Mouse (Mus musculus) splenic B cell, adult 2 months (primary cell): ENCODE data around the gene 6430548M08Rik.

ENCODE experiments used
- DNase-seq: peaks from one replicate; pipeline ENCODE4 v3.0.0-alpha.2; 2011; ENCODE audit warnings: low read depth, low spot score
- H3K27me3 ChIP-seq: 2 replicates; pipeline ENCODE4 v1.6.1; 2012; ENCODE audit warnings: mild to moderate bottlenecking, low read length, moderate library complexity, mixed read lengths; ENCODE audit not compliant: control insufficient read depth, poor library complexity, insufficient read depth, severe bottlenecking
- H3K36me3 ChIP-seq: 2 replicates; pipeline ENCODE4 v1.6.1; 2012; ENCODE audit warnings: mild to moderate bottlenecking, low read length, moderate library complexity, mixed read lengths; ENCODE audit not compliant: control insufficient read depth, poor library complexity, insufficient read depth, severe bottlenecking

6430548M08Rik gene

DNA sequence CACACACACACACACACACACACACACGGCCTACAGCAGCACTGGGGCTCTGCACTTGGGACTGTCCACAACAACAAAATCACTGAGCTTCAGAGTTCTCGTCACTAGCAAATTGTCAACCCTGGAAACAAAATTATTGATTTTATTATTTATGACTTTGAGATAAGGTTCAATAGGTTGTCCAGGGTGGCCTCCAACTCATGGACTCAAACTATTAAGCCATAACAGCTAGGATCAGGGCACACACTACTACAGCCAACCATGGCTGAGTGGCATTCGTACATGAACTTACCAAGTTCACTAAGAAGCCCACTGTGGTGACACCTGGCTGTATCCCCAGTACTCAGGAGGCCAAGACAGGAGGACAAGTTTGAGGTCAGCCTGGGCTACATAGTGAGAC lies 20.8 kb upstream of the 6430548M08Rik start:
- Histone ChIP-seq H3K36me3 (no peaks in the 10 kb centered on the region; the same call in 1 of the 2 replicates), H3K27me3 (no peaks in the 10 kb centered on the region)
- no peak for DNase-seq

- no peaks in the 10 kb centered on the region; the same call in 1 of the 2 replicates for H3K36me3 ChIP-seq
- no peaks in the 10 kb centered on the region for H3K27me3 ChIP-seq
- no peak for DNase-seq
Measured at GRCm38 (mm10) chr8:120094801-120095200, 19.2 kb upstream of the 6430548M08Rik start.

- no peaks in the 10 kb centered on the region for H3K27me3 ChIP-seq
Measured at GRCm38 (mm10) chr8:120096486-120096885, 17.5 kb upstream of the 6430548M08Rik start.

GRCm38 (mm10) chr8:120100388-120101067 lies 13.4 kb upstream of the 6430548M08Rik start:
- Histone ChIP-seq H3K36me3 (no peaks in the 10 kb centered on the region), H3K27me3 (no peaks in the 10 kb centered on the region)
- peak; percentile 20 for DNase-seq

More at GRCm38 (mm10) chr8:120096486-120096885, 17.5 kb upstream of the 6430548M08Rik start:
- no peaks in the 10 kb centered on the region; the same call in 1 of the 2 replicates for H3K36me3 ChIP-seq
- DNase-seq: no peak

DNA sequence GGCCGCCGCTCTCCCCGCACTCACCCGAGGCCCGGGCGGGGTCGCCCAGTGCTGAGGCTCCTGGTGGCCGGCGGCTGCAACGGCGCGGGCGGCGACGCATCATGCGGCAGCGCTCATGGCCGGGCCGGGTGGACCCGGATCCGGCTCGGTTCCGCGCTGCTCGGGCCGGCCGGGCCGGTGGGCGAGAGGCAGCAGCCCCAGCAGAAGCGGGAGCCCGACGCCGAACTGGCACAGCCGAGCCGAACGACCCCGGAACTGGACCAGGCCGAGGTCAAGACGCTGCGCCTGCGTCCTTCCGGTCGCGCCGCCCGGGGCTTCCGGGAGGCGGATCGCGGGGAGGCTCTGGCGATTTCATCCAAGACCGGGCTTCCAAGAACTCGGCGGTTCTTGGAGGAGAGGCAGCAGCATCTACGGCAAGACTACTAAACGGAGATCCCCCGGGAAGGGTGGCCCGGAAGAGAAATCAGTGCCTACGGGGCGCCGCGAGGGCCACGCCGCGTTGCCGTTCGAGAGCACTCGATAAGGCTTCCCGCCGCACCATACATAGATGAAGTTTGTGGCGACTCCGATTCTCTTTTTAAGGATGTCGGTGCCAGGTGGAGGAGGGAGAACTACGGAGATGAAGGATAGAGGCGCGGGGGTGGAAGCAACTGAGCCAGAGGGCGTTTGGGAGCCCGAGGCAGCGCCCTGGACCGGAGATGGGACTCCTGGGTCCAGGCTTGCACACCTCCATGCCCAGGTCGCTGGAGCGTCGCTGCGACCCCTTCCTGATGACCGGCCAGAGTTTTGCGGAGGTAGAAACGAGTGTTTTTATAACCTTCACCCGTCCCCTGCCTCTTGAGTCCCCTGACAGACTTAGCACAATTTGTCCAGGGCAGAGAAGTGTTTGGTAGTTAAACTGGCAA lies 12.6 kb upstream of the 6430548M08Rik start, which contains the start of gene Zdhhc7:
TSS of gene Zdhhc7 (minus strand) at position 415 of the 905 bp plus-strand sequence.
- peak; percentile 70 for DNase-seq
- H3K36me3 ChIP-seq: no peaks in the 10 kb centered on the region
- H3K27me3 ChIP-seq: no peaks in the 10 kb centered on the region

- DNase-seq: no peak
- Histone ChIP-seq H3K27me3 (no peaks in the 10 kb centered on the region), H3K36me3 (no peaks in the 10 kb centered on the region)
Measured at GRCm38 (mm10) chr8:120103916-120104315, 10.0 kb upstream of the 6430548M08Rik start.

DNA sequence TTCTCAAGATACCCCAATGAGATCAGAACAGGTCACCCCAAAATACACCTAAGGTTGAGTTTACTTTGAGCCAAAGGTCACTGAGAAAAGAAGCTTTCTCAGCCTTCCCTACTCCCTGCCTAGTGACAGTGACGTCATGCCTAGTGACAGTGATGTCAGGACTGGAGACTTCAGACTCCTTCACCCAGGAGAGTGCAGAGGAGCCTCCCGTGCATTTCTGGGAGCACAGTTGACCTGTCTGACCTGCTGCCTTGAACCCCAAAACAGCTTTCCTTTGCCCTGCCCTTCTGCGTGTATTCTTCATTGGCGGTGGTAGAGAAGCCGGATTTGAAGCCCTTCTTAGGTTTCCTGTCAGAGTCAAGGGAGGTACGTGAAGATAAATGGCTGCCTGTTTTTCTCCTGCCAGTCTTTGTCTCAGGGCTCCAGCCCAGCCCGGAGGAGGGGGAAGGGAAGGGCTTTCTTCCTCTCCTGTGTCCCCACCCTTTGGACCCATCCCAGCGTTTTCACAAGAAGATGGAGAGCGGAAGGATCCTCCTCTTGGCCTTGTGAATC lies 9.2 kb upstream of the 6430548M08Rik start:
- no peaks in the 10 kb centered on the region for H3K27me3 ChIP-seq
- no peak for DNase-seq
- H3K36me3 ChIP-seq: no peaks in the 10 kb centered on the region

- H3K27me3 ChIP-seq: no peaks in the 10 kb centered on the region
- DNase-seq: no peak
Measured at GRCm38 (mm10) chr8:120109149-120109548, 4.8 kb upstream of the 6430548M08Rik start.

DNA sequence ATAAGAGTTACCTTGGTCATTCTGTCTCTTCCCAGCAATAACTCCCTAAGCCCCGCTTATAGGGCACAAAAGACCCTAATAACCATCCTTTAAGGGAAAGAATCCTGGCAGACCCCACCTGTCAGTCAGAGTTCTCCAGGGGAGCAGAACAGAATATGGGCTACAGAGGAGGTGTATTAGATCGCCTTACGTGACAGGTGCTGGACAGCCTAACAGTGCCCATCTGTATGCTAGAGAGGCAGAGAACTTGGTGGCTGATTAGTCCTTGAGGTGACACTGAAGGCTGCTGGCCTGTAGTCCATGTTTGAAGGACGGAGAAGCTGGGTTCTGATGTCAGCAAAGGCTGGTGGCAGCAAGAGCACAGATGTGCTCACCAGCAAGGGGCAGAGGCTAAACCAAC lies 3.0 kb upstream of the 6430548M08Rik start:
- Histone ChIP-seq H3K36me3 (no peaks in the 10 kb centered on the region), H3K27me3 (peaks cover 3% of the 10 kb centered on the region; the same call in 1 of the 2 replicates)
- no peak for DNase-seq

More at GRCm38 (mm10) chr8:120109149-120109548, 4.8 kb upstream of the 6430548M08Rik start:
- H3K36me3 ChIP-seq: no peaks in the 10 kb centered on the region

DNA sequence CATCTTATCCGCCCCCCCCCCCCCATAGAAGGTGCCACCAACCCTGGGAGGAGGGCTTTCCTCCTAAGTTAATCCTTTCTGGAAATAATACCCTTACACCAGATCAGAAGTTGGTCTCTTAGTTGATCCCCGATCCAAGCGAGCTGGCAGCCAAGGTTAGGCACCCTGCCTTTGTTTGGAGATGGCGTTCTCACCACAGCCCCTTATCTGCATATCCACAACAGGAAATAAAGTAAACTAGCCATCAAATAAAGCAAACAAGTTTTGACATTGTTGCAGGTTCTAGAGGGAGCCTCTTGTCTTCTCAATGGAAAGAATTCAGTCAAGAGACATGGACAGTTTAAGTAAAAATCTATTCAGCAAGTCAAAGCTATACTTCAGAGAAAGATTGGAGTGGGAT lies 2.6 kb upstream of the 6430548M08Rik start:
- Histone ChIP-seq H3K27me3 (peaks cover 3% of the 10 kb centered on the region; the same call in 1 of the 2 replicates), H3K36me3 (no peaks in the 10 kb centered on the region)
- no peak for DNase-seq

GRCm38 (mm10) chr8:120112535-120112934 lies 1.4 kb upstream of the 6430548M08Rik start:
- Histone ChIP-seq H3K36me3 (no peaks in the 10 kb centered on the region), H3K27me3 (peaks cover 3% of the 10 kb centered on the region; the same call in 1 of the 2 replicates)
- DNase-seq: peak; percentile 16

DNA sequence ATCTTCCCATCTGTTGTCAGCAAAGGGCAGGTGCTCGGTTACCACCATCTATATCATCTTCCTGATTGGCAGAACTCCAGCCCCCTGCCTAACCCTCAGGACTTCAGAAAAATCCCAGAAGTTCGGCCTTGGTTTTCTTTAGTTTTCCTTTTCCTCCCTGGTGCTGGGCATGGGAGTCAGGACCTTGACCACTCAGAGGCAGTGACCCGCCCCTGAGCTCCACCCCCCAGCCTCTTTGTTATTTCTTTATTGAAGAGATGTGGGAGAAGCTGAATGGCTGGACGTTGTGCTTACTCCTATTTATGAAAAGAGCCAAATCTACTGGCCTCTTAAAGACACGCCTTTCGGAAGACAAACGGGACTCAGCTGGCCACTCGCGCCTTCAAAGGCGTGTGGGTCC lies 646 bp upstream of the 6430548M08Rik start:
- no peak for DNase-seq
- Histone ChIP-seq H3K27me3 (peaks cover 3% of the 10 kb centered on the region; the same call in 1 of the 2 replicates), H3K36me3 (no peaks in the 10 kb centered on the region)

- DNase-seq: peak; percentile 43
- Histone ChIP-seq H3K36me3 (no peaks in the 10 kb centered on the region), H3K27me3 (peaks cover 3% of the 10 kb centered on the region; the same call in 1 of the 2 replicates)
Measured at GRCm38 (mm10) chr8:120114315-120114841, 426 bp downstream of the 6430548M08Rik start.

DNA sequence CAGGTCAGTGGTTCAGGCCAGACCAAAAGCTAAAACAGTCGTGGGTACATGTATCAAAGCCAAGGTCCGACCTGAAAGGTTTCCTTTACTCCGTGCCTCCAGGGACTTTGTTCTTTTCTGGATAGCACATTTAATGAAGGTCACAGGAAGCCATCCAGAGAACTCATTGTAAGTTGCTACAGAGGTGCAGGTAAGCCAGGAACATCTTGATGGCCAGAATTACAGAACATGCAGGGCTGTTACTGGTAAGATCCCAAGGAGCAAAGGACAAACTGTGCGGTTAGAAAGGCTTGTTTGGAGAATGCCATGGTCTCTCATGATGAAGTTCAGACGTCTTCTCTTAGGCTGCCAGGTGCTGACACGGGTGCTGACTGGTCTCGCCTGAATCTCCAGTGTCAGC lies 2.6 kb downstream of the 6430548M08Rik start:
- no peak for DNase-seq
- Histone ChIP-seq H3K27me3 (peaks cover 3% of the 10 kb centered on the region; the same call in 1 of the 2 replicates), H3K36me3 (no peaks in the 10 kb centered on the region)
